Mouse (Mus musculus) olfactory bulb, adult 2 months (tissue): Measurements from ENCODE around the gene Speer4c. TPM values are rescaled to one million over a fixed set of nuclear protein-coding genes. Genes with fewer than 3 reads are reported as not detected.
"Not testable (repeated sequence)": the region's sequence is repeated elsewhere in the genome, so short reads cannot be mapped to it uniquely, and the experiment has no call there.

Experiments
- H3K27ac ChIP-seq: fragments of 200-500 bp; 2 replicates; pipeline ENCODE4 v1.5.1; 2012; ENCODE audit warnings: low read depth, low read length; ENCODE audit not compliant: insufficient read depth
- H3K4me1 ChIP-seq: fragments of 200-500 bp; 2 replicates; pipeline ENCODE4 v1.6.1; 2012; ENCODE audit warnings: low read length; ENCODE audit not compliant: control insufficient read depth, insufficient read depth
- H3K4me3 ChIP-seq: fragments of 200-500 bp; 2 replicates; pipeline ENCODE4 v1.5.1; 2012; ENCODE audit warnings: mild to moderate bottlenecking, low read depth, low read length, moderate library complexity; ENCODE audit not compliant: insufficient read depth
- WGBS: fragments of 180-500 bp; shearing (Covaris S2); methylation state at CpG from one replicate; pipeline ENCODE4 v1.1.7; 2018; 5-methylcytosine and 5-hydroxymethylcytosine counted together
- polyA plus RNA-seq: library from polyadenylated mRNA; stranded (reverse); fragments of >200 nt; gene quantifications from 2 replicates; pipeline ENCODE4 v1.2.4, GENCODE M21; 2012; ENCODE audit warnings: low replicate concordance; ENCODE audit not compliant: missing spikeins, insufficient read depth, insufficient read length

Speer4c gene
- polyA plus RNA-seq, 1 experiment, result not detected

DNA sequence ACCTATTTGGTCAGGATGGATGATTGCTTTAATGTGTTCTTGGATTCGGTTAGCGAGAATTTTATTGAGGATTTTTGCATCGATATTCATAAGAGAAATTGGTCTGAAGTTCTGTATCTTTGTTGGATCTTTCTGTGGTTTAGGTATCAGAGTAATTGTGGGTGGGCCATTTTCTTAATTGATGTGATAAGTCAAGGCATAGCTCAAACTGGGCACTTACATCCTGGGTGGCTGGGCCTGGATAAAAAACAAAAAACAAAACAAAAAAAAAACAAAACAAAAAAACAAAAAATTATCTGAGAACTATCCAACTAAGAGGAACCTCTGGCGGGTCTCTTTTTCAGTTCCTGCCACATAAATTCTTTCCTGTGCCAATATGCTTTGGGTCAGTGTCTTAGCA is 36.3 kb downstream of the Speer4c start:
- H3K4me1 ChIP-seq, H3K27ac ChIP-seq, H3K4me3 ChIP-seq: not testable (repeated sequence)
- 89% methylated on average over 4 of the region's 4 CpGs for WGBS

DNA sequence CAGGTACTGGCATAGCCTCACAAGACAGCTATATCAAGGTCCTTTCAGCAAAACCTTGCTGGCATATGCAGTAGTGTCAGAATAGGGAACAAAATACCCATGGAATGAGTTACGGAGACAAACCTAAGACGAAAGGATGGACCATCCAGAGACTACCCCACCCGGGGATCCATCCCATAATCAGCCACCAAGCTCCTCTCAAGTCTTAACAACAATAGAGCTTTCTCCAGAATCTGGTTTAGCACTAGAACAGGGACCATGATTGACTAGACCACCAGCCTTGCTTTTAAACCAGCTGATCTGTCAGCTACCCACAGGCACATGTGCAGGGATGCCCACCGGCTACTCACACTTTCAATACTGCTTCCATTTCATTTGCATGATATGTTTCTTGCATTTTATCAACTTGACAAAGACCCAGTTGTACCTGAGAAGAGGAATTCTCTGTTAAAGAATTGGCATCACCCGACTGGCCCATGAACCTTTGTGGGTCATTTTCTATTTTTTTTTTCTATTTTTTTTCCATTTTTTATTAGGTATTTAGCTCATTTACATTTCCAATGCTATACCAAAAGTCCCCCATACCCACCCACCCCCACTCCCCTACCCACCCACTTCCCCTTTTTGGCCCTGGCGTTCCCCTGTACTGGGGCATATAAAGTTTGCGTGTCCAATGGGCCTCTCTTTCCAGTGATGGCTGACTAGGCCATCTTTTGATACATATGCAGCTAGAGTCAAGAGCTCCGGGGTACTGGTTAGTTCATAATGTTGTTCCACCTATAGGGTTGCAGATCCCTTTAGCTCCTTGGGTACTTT is 39.4 kb downstream of the Speer4c start:
- not testable (repeated sequence) for H3K4me1 ChIP-seq, H3K27ac ChIP-seq, H3K4me3 ChIP-seq
- 90% methylated on average over 5 of the region's 8 CpGs for WGBS

DNA sequence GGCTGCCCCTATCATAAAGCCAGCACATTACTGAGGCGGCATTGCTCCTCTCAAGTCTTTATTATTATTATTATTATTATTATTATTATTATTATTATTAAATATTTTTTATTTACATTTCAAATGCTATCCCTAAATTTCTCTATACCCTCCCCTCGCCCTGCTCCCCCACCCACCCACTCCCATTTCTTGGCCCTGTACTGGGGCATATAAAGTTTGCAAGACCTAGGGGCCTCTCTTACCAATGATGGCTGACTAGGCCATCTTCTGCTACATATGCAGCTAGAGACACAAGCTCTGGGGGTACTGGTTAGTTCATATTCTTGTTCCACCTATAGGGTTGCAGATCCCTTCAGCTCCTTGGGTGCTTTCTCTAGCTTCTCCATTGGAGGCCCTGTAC is 40.1 kb downstream of the Speer4c start:
- H3K4me1 ChIP-seq, H3K27ac ChIP-seq, H3K4me3 ChIP-seq: not testable (repeated sequence)
- 86% methylated on average over 2 of the region's 2 CpGs for WGBS

DNA sequence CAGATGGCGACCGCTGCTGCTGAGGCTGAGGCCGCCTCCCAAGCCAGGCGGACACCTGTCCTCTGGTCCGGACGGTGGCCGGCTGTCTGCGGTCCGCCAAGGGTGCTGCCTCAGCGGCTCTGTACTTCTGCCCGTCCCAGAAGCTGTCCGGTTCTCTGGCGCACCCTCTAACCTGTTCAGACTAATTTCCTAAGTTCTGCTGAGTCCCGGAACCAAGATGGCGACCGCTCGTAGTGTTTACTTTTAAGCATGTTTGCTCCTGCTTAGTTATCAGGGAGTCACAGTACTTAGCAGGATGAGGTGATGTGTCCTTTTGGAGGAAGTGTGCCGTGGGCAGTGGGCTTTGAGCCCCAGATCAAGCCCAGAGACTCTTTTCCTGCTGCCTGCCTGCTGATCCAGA is 43.3 kb downstream of the Speer4c start:
- H3K4me1 ChIP-seq, H3K4me3 ChIP-seq, H3K27ac ChIP-seq: not testable (repeated sequence)
- WGBS, result 90% methylated on average over 18 of the region's 18 CpGs

DNA sequence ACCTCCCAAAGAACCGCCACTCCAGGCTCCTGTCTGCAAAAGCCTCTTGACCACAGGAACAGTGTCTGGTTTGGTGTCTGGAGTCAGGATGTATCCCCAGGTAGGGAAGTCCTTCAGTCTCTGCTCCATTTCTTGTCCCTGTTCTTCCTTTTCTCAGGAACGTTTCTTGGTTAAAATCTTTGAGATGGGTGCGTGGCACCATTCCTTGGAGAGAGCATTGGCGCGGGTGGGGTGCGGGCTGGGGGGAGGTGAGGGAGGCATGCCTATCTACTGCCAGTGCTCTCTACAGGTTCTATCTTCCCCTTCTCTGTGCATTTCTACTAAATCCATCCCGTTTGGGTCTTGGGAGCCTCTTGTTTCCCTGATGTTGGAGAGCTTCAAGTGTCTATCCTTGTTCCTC is 50.2 kb downstream of the Speer4c start:
- not testable (repeated sequence) for H3K27ac ChIP-seq, H3K4me1 ChIP-seq, H3K4me3 ChIP-seq
- WGBS, result 70% methylated on average over 7 of the region's 7 CpGs

Other genes with a start within 250 kb of the Speer4c start
- not detected in 2 replicates for gene Gm21149, start 237.7 kb downstream of the Speer4c start, polyA plus RNA-seq
- not detected in 2 replicates for gene Gm21190, start 185.0 kb downstream of the Speer4c start, polyA plus RNA-seq
- not detected in 2 replicates for gene Gm21083, start 136.9 kb downstream of the Speer4c start, polyA plus RNA-seq
- gene Speer4d, start 95.2 kb downstream of the Speer4c start, polyA plus RNA-seq, result not detected in 2 replicates
- gene 4930572O03Rik, start 57.2 kb downstream of the Speer4c start, polyA plus RNA-seq, result not detected in 2 replicates
- gene Cacna2d1, start 220.4 kb upstream of the Speer4c start, polyA plus RNA-seq, result 62.5 and 184 TPM in 2 replicates